Mouse (Mus musculus) hindbrain, embryonic 11.5 days (tissue): ENCODE data around the gene 4931428F04Rik. TPM values are rescaled to one million over a fixed set of nuclear protein-coding genes. Genes with fewer than 3 reads are reported as not detected.
"Not testable (repeated sequence)": the region's sequence is repeated elsewhere in the genome, so short reads cannot be mapped to it uniquely, and the experiment has no call there.

Experiments
- ATAC-seq: fragments of 200-750 bp; cut with Nextera tagmentation; 2 replicates; pipeline ENCODE4 v1.8.0; 2017; ENCODE audit warnings: mild to moderate bottlenecking, moderate TSS enrichment, moderate library complexity; ENCODE audit not compliant: low FRiP score
- DNase-seq: peaks from one replicate; pipeline ENCODE4 v3.0.0-alpha.2; 2015; ENCODE audit warnings: low spot score
- H3K27ac ChIP-seq: fragments of 300-500 bp; sonication (generic); 2 replicates; pipeline ENCODE4 v1.5.1; 2014; ENCODE audit warnings: mild to moderate bottlenecking, low read depth, low read length
- H3K27me3 ChIP-seq: fragments of 300-500 bp; sonication (generic); 2 replicates; pipeline ENCODE4 v1.6.1; 2014; ENCODE audit warnings: mild to moderate bottlenecking, low read length, moderate library complexity, mixed read lengths; ENCODE audit not compliant: control insufficient read depth, insufficient read depth
- H3K36me3 ChIP-seq: fragments of 300-500 bp; sonication (generic); 2 replicates; pipeline ENCODE4 v1.6.1; 2014; ENCODE audit warnings: mild to moderate bottlenecking, low read length, moderate library complexity, mixed read lengths; ENCODE audit not compliant: control insufficient read depth, insufficient read depth
- H3K4me1 ChIP-seq: fragments of 300-500 bp; sonication (generic); replicated peaks from 2 replicates; pipeline ENCODE4 v1.6.1; 2014; ENCODE audit warnings: low read length, mixed read lengths; ENCODE audit not compliant: control insufficient read depth, insufficient read depth
- H3K4me2 ChIP-seq: fragments of 300-500 bp; sonication (generic); replicated peaks from 2 replicates; pipeline ENCODE4 v1.6.1; 2014; ENCODE audit warnings: mild to moderate bottlenecking, low read depth, low read length
- H3K4me3 ChIP-seq: fragments of 300-500 bp; sonication (generic); 2 replicates; pipeline ENCODE4 v1.5.1; 2014; ENCODE audit warnings: low read depth, low read length
- H3K9ac ChIP-seq: fragments of 300-500 bp; sonication (generic); 2 replicates; pipeline ENCODE4 v1.6.1; 2014; ENCODE audit warnings: low read depth, low read length
- H3K9me3 ChIP-seq: fragments of 300-500 bp; sonication (generic); 2 replicates; pipeline ENCODE4 v1.6.1; 2016; ENCODE audit warnings: low read length; ENCODE audit not compliant: control insufficient read depth
- WGBS: fragments of 180-500 bp; shearing (Covaris S2); extraction: QIAGEN DNeasy Blood & Tissue Kit; methylation state at CpG from one replicate; pipeline ENCODE4 v1.1.7; 2014; 5-methylcytosine and 5-hydroxymethylcytosine counted together
- microRNA counts: library from miRNA; unstranded; fragments of <30 nt; microRNA quantifications from one replicate; lab custom pipeline; 2015
- polyA plus RNA-seq: library from polyadenylated mRNA; unstranded; fragments of >200 nt; fragmentation: Nextera tagmentation; extraction: Ambion mirVana; gene quantifications from 2 replicates; pipeline ENCODE4 v1.2.1, GENCODE M21; 2014

4931428F04Rik gene
- polyA plus RNA-seq, 1 experiment from 2014 or later = 31.7 TPM

DNA sequence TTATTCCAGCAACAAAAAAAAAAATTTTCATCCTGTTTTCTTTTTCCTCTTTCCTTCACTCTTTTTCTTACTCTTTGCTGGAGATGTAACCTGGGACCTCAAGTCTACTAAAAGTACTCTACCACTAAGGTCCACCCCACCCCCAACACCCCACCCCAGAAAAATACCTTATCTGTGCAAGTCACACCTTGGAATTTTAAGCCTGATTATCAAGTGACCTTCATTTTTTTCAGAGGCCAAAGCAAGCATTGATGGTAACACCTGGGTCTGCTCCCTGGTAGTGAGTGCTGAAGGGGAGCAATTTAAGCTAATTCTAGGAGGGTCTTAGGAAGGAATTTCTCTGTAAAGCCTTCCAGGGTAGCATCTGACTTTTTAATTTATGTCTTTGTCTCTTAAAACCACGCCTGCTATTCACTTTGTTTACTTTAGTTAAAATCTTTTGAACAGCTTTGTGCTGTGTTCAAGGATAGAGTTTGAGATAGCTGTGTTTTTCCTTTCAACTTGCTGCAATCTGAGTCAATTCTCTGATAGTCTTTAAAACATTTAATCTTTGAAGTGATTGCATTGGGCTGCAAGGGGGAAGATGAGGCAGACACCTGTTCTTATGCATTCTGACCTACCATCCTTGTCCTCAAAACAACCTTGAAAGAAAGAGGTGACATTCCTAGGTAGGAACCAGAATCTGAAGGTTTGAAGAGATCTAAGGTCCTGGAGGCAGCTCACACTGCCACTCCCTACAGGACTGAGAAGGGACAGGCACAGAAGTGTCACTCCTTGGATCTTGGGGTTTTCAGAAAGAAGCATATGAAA is 56.3 kb downstream of the 4931428F04Rik start:
- 84% methylated on average over 1 of the region's 1 CpGs for WGBS
- no peak for DNase-seq

GRCm38 (mm10) chr8:105232321-105232693 is 57.4 kb downstream of the 4931428F04Rik start:
- not testable (repeated sequence) for ATAC-seq, H3K27ac ChIP-seq, H3K27me3 ChIP-seq, DNase-seq, H3K9me3 ChIP-seq, H3K4me2 ChIP-seq, H3K4me3 ChIP-seq, H3K4me1 ChIP-seq, H3K36me3 ChIP-seq, H3K9ac ChIP-seq
- WGBS = 92% methylated on average over 4 of the region's 4 CpGs

More for the DNA sequence above, 56.3 kb downstream of the 4931428F04Rik start:
- Histone ChIP-seq H3K9ac (no peak overlapping the region), H3K4me3 (no peak overlapping the region), H3K36me3 (no peaks in the 10 kb centered on the region), H3K4me2 (no peak overlapping the region), H3K4me1 (no peaks in the 10 kb centered on the region), H3K27me3 (no peaks in the 10 kb centered on the region), H3K9me3 (no peaks in the 10 kb centered on the region), H3K27ac (no peak overlapping the region)
- no peak for ATAC-seq

DNA sequence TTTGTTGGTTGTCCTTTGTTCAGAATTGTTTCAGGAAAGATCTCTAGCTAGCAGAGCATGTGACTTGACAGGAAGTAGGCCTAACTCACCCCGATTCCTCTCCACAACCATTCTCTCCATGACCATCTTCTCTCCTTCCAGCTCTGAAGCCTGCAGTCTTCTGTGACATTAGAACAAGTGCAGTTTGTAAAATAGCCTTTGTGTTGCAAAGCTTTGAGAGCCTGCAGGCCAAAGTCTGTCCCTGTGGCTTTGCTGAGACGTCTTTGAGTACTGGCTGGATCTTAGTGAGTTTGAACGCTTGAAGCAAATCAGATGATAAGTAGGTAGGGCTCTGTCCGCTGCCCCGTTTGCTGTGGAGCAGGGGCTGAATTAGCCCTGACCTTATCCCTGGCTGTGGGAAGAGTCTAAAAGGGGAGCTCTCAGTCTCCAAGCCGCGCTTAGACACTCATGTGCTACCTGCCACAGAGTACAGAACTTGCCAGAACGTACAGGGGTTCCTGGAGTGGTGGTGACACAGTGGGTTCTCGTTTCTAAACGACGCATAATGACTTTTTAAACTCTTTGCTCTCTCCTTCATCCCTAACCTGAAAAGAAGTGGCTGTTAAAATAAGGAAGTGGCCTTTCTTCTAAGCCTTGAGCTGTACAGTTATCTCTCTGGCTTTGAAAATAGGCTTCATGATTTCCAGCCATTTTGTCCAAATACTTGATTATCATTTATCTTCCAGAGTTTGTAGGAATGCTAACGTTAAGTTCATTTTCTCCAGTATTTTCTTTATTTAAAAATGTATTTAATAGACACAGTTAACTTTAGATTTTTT is 58.0 kb downstream of the 4931428F04Rik start:
- Histone ChIP-seq H3K9me3 (no peaks in the 10 kb centered on the region), H3K27ac (no peak overlapping the region), H3K36me3 (no peaks in the 10 kb centered on the region), H3K4me2 (no peak overlapping the region), H3K4me1 (no peaks in the 10 kb centered on the region; the same call in 1 of the 2 replicates), H3K9ac (no peak overlapping the region), H3K27me3 (no peaks in the 10 kb centered on the region), H3K4me3 (no peak overlapping the region)
- ATAC-seq (no peak), DNase-seq (no peak)
- 90% methylated on average over 12 of the region's 12 CpGs for WGBS

MicroRNAs within 50 kb of the gene (microRNA counts, 519-probe panel; counts per million panel counts)
- 3,130 counts per million, percentile 17 among the panel's probes with 10 or more counts for microRNA mmu-miR-328 (lab: Ali Mortazavi, UCI)

Other genes starting within 250 kb of the 4931428F04Rik start
- gene Ces3a, start 241.3 kb downstream of the 4931428F04Rik start, polyA plus RNA-seq = not detected in 2 replicates
- not detected in 2 replicates for gene Ces3b, start 206.1 kb downstream of the 4931428F04Rik start, polyA plus RNA-seq
- gene Ces4a, start 158.1 kb downstream of the 4931428F04Rik start, polyA plus RNA-seq = not detected in 2 replicates
- gene Cbfb, start 119.2 kb downstream of the 4931428F04Rik start, polyA plus RNA-seq = 65.1 and 69.0 TPM in 2 replicates
- 33.2 and 34.1 TPM in 2 replicates for gene D230025D16Rik, start 64.7 kb downstream of the 4931428F04Rik start, polyA plus RNA-seq
- 4.2 and 6.3 TPM in 2 replicates for gene B3gnt9, start 34.7 kb downstream of the 4931428F04Rik start, polyA plus RNA-seq
- 13.5 and 14.3 TPM in 2 replicates for gene Tradd, start 25.3 kb downstream of the 4931428F04Rik start, polyA plus RNA-seq
- 0.78 and 1.4 TPM in 2 replicates for gene Fbxl8, start 25.2 kb downstream of the 4931428F04Rik start, polyA plus RNA-seq
- 0.21 and 0.52 TPM in 2 replicates for gene Hsf4, start 20.1 kb downstream of the 4931428F04Rik start, polyA plus RNA-seq
- 2.7 and 3.1 TPM in 2 replicates for gene Nol3, start 13.7 kb downstream of the 4931428F04Rik start, polyA plus RNA-seq
- 6.0 and 10.0 TPM in 2 replicates for gene Exoc3l, start 6.2 kb upstream of the 4931428F04Rik start, polyA plus RNA-seq
- gene E2f4, start 7.8 kb upstream of the 4931428F04Rik start, polyA plus RNA-seq = 96.7 and 97.1 TPM in 2 replicates
- gene Elmo3, start 15.7 kb upstream of the 4931428F04Rik start, polyA plus RNA-seq = 1.7 and 2.6 TPM in 2 replicates
- gene Lrrc29, start 36.4 kb upstream of the 4931428F04Rik start, polyA plus RNA-seq = 0.98 and 1.2 TPM in 2 replicates
- gene Tmem208, start 36.5 kb upstream of the 4931428F04Rik start, polyA plus RNA-seq = 102 and 105 TPM in 2 replicates
- gene Fhod1, start 58.1 kb upstream of the 4931428F04Rik start, polyA plus RNA-seq = 1.8 and 3.6 TPM in 2 replicates
- 3.9 and 4.5 TPM in 2 replicates for gene Slc9a5, start 59.0 kb upstream of the 4931428F04Rik start, polyA plus RNA-seq
- 0.26 and 0.73 TPM in 2 replicates for gene Plekhg4, start 83.4 kb upstream of the 4931428F04Rik start, polyA plus RNA-seq
- gene Kctd19, start 123.6 kb upstream of the 4931428F04Rik start, polyA plus RNA-seq = 0.14 TPM in 1 of 2 replicates, not detected in the other
- gene Lrrc36, start 123.7 kb upstream of the 4931428F04Rik start, polyA plus RNA-seq = 2.8 and 3.0 TPM in 2 replicates
- gene Tppp3, start 181.7 kb upstream of the 4931428F04Rik start, polyA plus RNA-seq = 206 and 218 TPM in 2 replicates
- 19.0 and 19.7 TPM in 2 replicates for gene Zdhhc1, start 207.0 kb upstream of the 4931428F04Rik start, polyA plus RNA-seq
- gene Hsd11b2, start 228.9 kb upstream of the 4931428F04Rik start, polyA plus RNA-seq = 19.6 and 21.1 TPM in 2 replicates